Mouse (Mus musculus) T-helper 1 cell (primary cell): ENCODE measurements around the gene Prm1.

ENCODE experiments used
- in situ Hi-C: fragments of 300-600 bp; cut with MboI, MseI; formaldehyde crosslinking; loops from one replicate; pipeline ENCODE4 v1.15.1; 2025; ENCODE audit warnings: high pct_unique_total_duplicates

The Prm1 gene

GRCm38 (mm10) chr16:10783883-10784792, 21.5 kb downstream of the Prm1 start:
- in situ Hi-C loops = no loop called here

- in situ Hi-C loops = no loop called here
These were observed 22.2 kb downstream of the Prm1 start for GRCm38 (mm10) chr16:10783451-10783850.

- in situ Hi-C loops = no loop called here
These were observed 22.5 kb downstream of the Prm1 start for GRCm38 (mm10) chr16:10783152-10783434.

GRCm38 (mm10) chr16:10782377-10783151, 23.1 kb downstream of the Prm1 start:
- in situ Hi-C loops = no loop called here

GRCm38 (mm10) chr16:10781862-10782371, 23.7 kb downstream of the Prm1 start:
- in situ Hi-C loops = no loop called here

GRCm38 (mm10) chr16:10780631-10781120, 25.0 kb downstream of the Prm1 start:
- in situ Hi-C loops = no loop called here

- in situ Hi-C loops = loop anchor here (10.0 kb wide), 1 partner anchor 363 kb away; the partner anchor contains the start of gene Nubp1
These were observed 28.0 kb downstream of the Prm1 start for GRCm38 (mm10) chr16:10777579-10778160.

- in situ Hi-C loops = loop anchor here (10.0 kb wide), 1 partner anchor 362 kb away; the partner anchor contains the start of gene Nubp1
These were observed 29.3 kb downstream of the Prm1 start for GRCm38 (mm10) chr16:10776322-10776721.

- in situ Hi-C loops = loop anchor here (10.0 to 25.0 kb wide), 2 partner anchors 112 to 360 kb away; partner anchors contain the start of gene Nubp1
These were observed 30.9 kb downstream of the Prm1 start for GRCm38 (mm10) chr16:10774726-10775125.

- in situ Hi-C loops = loop anchor here (10.0 to 25.0 kb wide), 2 partner anchors 111 to 359 kb away; partner anchors contain the start of gene Nubp1
These were observed 32.1 kb downstream of the Prm1 start for GRCm38 (mm10) chr16:10773543-10773942.

- in situ Hi-C loops = loop anchor here (10.0 to 25.0 kb wide), 2 partner anchors 110 to 357 kb away; partner anchors contain the start of gene Nubp1
These were observed 33.7 kb downstream of the Prm1 start for GRCm38 (mm10) chr16:10771769-10772510.

GRCm38 (mm10) chr16:10770531-10771325, 34.9 kb downstream of the Prm1 start:
- in situ Hi-C loops = loop anchor here (10.0 to 25.0 kb wide), 2 partner anchors 108 to 356 kb away; partner anchors contain the start of gene Nubp1

- in situ Hi-C loops = loop anchor here (10.0 to 25.0 kb wide), 2 partner anchors 107 to 355 kb away; partner anchors contain the start of gene Nubp1
These were observed 36.0 kb downstream of the Prm1 start for GRCm38 (mm10) chr16:10769661-10770060.

- in situ Hi-C loops = loop anchor here (25.0 kb wide), 1 partner anchor 107 kb away; no protein-coding TSS in a partner anchor
These were observed 36.8 kb downstream of the Prm1 start for GRCm38 (mm10) chr16:10768821-10769220.

GRCm38 (mm10) chr16:10767158-10767557, 38.5 kb downstream of the Prm1 start:
- in situ Hi-C loops = loop anchor here (25.0 kb wide), 1 partner anchor 105 kb away; no protein-coding TSS in a partner anchor

- in situ Hi-C loops = loop anchor here (25.0 kb wide), 1 partner anchor 102 kb away; no protein-coding TSS in a partner anchor
These were observed 41.3 kb downstream of the Prm1 start for GRCm38 (mm10) chr16:10764323-10764722.

- in situ Hi-C loops = loop anchor here (25.0 kb wide), 1 partner anchor 101 kb away; no protein-coding TSS in a partner anchor
These were observed 41.9 kb downstream of the Prm1 start for GRCm38 (mm10) chr16:10763540-10764264.

- in situ Hi-C loops = loop anchor here (25.0 kb wide), 1 partner anchor 100 kb away; no protein-coding TSS in a partner anchor
These were observed 43.0 kb downstream of the Prm1 start for GRCm38 (mm10) chr16:10762569-10763180.
